Mouse (Mus musculus) fibroblast of lung, adult 2 months (primary cell): ENCODE measurements around the gene Uncx.

Experiments used
- DNase-seq: peaks from one replicate; pipeline ENCODE4 v3.0.0-alpha.2; 2011; ENCODE audit warnings: low read depth

Uncx gene

DNA sequence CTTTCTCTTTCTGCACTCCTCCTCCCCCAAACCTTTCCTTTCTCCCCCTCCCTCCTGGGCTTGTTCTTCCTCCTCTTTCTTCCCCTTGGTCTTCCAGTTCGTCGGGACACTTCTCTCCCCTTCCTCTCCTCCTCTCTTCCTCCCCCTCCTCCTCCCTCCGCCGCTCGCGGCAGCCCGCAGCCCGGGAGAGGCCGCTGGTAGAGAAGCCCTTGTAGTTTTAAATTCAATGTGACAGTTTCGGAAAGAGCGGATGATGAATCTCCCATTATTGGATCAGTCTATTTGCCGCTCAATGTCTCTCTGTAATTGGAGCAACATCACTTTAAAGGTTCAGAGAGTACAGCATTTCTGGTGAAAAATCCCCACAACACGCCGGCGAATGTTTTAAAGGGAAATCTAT is at the start of gene Uncx:
Gene Uncx, plus strand, starts transcription at position 281 of the 400 bp plus-strand sequence.
- no peak for DNase-seq

- DNase-seq, result no peak
Observed at GRCm38 (mm10) chr5:139493690-139494089, 49.6 kb upstream of the Uncx start.

DNA sequence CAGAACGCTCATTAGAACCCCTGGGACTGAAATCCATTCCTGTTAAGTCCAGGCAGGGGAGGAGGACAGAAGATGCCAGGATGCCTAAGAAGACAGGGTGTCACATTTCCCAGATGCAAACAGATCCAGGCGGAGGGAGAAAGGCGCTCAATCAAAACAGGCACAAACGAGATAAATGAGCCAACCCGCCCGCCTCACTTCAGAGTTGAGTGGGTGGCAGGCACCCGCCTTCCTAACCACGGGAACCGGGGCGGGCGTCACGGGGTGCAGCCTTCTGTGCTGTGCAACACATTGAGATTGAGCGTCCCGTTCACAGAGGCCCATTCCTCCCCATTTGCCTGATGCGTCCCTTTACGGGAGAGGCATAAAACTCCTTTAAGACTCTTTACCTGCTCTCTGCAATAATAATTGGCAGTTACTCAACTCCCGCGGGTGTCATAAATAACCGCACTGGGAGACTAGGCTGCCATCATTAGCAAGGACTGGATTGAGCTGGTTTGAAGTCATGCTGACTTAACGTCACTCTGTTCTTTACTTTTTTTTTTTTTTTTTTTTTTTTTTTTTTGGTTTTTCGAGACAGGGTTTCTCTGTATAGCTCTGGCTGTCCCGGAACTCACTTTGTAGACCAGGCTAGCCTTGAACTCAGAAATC is 48.1 kb upstream of the Uncx start:
- DNase-seq, result no peak

GRCm38 (mm10) chr5:139496939-139497338 is 46.4 kb upstream of the Uncx start:
- no peak for DNase-seq

- DNase-seq, result no peak
Observed at GRCm38 (mm10) chr5:139498791-139499190, 44.5 kb upstream of the Uncx start.

DNA sequence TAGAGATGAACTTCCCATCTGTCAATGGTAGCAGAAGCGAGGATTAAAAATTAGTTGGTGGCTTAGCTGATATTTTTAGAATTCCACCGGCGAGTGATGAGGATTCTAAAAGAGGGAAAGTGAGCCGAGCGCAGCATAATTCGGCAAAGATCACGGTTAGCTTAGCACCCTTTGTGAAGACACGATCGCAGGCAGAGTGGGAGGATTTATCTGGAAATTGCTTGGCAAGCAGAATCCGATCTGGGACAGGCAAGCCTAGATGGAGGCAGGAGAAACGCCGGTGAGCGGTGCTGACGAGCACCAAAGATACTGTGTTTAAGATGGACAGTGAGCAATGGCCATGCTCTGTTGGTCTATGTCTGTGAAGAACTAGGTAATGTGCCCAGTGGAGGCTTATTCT is 41.0 kb upstream of the Uncx start:
- no peak for DNase-seq

GRCm38 (mm10) chr5:139505073-139505606 is 38.2 kb upstream of the Uncx start:
- peak; percentile 15 for DNase-seq

- no peak for DNase-seq
Observed at GRCm38 (mm10) chr5:139506207-139506606, 37.1 kb upstream of the Uncx start.

GRCm38 (mm10) chr5:139510682-139511366 is 32.5 kb upstream of the Uncx start:
- DNase-seq, result no peak

DNA sequence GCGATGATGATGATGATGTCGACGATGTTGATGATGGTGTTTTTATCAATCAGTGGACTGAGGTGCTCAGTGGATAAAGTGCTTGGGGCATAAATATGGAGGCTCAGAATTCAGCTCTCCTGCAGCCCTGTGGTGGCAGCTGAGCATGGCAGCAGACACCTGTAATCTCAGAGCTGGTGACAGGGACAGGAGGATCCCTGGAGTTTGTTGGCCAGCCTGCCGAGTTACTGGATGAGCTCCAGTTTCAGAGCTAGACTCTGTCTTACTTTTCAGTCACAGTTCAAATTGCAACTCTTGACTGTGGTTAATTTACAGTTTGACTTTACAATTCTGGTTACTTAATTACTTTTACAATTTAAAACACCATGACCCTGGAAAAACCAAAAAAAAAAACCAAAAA is 31.1 kb upstream of the Uncx start:
- no peak for DNase-seq

DNA sequence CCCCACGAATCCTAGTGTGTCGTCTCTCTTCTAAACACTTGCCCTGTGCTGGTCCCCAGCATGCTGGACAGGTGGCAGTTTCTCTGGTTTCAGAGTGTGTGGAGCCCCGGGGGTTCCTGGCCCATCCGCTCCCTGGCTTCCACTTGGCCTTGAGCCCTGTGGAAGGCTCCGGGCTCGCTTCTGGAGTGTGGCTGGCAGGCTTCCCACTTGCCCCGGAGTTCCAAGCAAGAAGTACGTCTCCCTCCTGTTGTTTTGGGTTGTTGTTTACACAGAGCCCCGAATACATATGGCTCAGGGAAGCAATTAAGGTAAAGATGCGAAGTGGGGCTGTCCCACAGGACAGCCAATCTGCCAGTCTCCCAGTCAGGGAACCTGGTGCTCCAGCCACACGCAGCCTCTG is 27.0 kb upstream of the Uncx start:
- no peak for DNase-seq

DNA sequence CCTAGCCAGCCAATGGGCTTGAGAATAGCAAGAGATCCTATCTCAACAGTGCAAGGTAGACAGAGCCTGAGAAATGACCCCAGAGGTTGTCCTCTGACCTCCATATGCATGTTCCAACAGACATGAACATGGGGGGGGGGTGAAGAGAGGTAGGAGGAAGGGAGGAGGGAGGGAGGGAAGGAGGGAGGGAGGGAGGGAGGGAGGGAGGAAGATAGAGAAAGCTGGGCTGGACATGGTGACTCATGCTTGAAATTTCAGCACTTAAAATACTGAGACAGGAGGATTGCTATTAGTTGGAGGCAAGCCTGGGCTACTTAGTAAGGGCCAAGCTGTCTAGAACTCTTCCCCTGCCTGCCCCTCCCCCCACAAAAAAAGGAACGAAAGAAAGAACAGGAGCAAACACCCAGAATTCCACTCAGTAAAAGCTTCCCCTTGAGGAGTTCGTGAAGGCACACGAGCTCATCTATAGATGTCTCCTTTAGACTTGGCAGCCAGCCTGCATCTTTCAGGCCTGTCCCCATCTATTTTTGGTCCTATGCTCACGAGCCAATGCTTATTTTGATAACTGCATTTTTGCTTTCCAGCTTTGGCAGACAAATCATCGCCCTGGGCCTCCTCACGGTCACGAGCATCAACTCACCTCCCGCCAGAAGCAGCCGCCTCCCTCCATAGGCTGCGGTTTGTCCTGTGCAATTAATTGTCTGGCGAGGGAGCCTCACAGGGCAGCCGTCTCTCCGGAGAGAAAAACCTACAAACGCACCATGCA is 23.0 kb upstream of the Uncx start:
- DNase-seq, result no peak

- DNase-seq, result no peak
Observed at GRCm38 (mm10) chr5:139521987-139522386, 21.3 kb upstream of the Uncx start.

DNA sequence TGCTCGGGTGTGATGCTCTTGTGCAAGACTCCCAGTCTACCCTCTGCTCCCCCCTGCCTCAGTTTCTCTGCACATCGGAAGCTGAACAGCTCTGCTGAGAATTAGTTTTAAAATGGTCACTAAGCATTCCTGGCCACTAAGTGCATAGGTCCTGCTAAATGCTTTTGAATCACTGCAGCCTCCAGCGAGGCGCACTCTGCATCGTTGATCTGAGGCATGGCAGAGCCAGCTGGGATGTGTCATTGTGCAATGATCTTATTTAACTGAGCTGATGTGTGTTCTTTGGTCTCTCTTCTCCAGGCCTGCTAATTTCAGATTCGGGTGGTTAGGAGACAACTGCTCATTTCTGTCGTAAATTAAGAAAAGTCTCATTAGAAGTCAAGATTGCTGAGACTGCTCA is 14.4 kb upstream of the Uncx start:
- DNase-seq, result no peak

DNA sequence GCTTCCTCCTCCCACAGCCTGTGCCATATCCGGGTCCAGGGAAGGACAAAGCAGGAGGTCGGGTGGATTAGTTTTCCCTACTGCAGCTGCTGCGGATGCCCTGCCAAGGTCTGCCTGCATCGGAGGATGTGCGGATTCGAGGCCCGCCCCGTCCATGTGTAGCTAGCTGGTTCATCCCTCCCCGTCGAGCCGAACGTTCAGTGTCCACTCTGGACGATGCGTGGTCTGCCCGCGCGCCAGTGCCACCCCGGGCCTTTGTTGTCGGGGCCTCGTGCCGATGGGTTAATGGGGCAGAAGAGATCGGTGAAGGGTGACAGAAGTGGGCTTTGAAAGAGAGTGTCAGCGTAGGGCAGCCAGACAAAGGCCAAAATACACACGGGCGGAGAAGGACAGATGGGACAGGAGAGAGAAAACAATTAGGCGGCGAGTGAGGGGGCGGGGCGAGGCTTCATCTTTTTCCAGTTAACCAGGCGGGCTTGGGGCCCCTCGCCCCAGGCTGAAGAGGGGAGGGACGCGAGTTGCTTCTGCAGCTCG is 7.8 kb upstream of the Uncx start:
- DNase-seq, result no peak

DNA sequence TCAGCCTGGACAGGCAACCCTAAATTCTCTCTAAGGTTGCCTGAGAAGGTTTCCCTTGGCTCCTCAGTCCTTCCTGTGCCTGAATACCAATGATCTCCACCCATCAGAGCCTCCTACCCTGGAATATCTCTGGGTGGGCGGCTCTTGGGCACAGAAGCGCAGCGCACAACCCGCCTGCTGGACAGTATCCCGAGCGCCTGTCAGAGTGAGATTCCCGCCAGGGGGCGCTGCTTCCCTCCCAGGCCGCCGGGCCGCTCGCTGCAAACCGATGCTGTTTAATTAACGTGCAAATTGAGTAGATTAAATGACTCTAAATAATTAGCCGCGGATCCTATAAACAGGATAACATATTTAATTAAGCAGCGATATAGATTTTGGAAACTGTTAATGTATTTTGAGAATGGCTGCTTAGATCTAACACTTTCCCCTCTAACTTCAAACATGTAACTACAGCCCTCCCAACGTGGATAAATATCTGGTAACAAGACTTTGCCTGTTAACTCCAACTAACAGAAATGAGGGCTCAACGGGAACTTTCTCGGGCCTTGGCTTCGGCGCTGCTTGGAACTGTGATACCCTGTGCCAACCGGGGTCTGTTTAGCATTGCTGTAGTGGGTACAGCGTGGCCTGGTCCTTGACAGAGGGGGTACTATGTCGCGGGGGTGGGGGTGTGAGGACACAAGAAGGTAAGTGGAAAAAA is 6.9 kb upstream of the Uncx start:
- no peak for DNase-seq

- DNase-seq, result no peak
Observed at GRCm38 (mm10) chr5:139536911-139537738, 6.2 kb upstream of the Uncx start.

DNA sequence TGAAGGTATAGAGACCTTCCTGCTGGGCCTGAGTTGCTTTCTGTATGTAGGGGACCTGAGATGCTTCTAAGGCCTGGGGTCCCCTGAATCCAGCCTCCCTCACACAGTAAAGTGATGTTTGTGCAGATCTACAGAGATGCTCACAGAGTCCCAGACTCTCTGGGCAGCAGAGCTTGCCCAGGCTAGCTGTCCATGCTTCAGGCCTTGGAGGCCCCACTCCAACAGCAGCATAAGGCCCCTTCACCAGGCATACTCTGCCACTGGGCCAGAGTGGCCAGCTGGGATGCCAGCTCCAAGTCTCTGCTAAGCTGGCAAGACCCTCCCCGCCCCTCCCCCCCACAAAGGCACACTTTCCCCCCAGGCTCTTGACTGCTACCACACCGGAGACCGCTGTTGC is 5.6 kb upstream of the Uncx start:
- DNase-seq, result no peak

DNA sequence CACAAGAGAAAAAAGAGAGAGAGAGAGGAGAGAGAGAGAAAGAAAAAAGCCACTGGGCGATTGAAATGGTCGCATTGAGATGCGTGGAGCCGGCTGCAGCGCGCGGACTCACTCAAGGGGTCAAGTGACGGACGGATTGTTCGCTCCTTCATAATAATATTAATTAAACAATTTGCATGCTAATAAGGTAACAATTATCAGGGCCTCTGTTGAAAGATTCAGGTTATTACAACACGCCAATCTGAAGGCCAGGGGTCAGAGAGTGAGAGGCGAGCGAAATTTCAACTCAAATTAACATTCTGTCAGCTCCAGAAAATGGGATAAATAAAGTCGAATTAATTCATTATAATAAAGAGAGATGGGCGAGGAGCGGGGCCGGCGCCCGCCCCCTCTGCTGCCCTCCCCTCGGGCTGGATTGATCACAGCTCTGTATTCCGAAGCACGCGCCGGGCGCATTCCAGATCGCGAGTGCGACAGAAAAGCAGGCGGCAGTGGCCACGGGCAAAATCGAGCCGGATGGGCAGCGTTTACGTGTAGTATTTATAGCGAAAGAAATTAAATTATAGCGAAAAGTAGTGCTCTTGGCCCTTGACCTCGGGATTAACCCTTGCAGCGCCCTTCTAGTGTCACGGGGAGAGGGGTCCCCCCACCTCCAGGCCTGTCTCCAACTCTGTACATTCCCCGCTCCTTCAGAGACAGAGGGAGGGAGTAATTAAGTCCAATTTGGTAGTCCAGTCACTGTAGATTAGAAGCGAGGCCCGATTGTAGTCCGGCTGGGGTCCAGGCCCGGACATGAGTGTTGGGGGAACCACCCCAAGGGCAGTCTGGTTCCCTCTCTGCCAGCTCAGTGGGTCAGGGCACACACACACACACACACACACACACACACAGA is 1.9 kb upstream of the Uncx start:
- no peak for DNase-seq

DNA sequence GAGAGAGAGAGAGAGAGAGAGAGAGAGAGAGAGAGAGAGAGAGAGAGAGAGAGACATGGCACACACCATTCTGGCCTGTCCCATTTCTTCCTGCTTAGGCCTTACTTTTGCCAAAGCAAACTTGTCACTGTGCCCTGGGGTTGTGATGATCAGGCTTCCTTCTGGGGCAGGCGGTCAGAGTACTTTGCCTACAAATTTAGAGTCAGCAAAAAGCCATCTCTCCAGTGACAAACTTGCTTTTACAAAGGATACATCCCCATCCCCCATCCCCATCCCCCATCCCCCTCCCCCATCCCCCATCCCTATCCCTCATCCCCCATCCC is 1.3 kb upstream of the Uncx start:
- no peak for DNase-seq
